Mouse (Mus musculus): Measurements from ENCODE around the gene Nrf1.
A peak's percentile ranks its signal among the peaks of the same experiment; 100 is the strongest.

The Nrf1 gene

GRCm38 (mm10) chr6:30078938-30079529, 31.2 kb downstream of the Nrf1 start:
- DNase-seq (ENCODE audit: low spot score in 2 of 2): no peak

GRCm38 (mm10) chr6:30081339-30081738, 33.6 kb downstream of the Nrf1 start:
- DNase-seq (ENCODE audit: low spot score in 2 of 2): peak in 1 of 2 experiments; percentile 54

GRCm38 (mm10) chr6:30083307-30083706, 35.5 kb downstream of the Nrf1 start:
- no peak for DNase-seq (ENCODE audit: low spot score in 2 of 2)

GRCm38 (mm10) chr6:30085351-30085750, 37.6 kb downstream of the Nrf1 start:
- DNase-seq (ENCODE audit: low spot score in 2 of 2): no peak

DNA sequence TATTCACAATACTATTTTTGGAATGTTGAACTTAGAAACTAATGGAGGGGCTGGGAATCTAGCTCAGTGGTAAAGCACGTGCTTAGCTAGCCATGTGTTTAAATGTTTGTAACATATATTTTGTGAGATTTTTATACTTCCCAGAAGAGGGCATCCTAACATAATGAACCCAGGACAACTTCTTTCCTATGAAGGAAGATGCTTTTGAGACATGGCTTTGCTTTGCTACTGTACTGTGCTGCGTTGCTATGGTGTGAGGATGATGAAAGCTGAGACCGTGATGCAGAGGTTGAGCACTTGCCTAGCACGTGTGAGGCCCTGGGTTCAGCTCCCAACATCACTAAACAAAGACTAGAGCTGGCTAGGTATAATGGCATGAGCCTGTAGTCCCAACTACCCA, 43.4 kb downstream of the Nrf1 start:
- DNase-seq (ENCODE audit: low spot score in 2 of 2): no peak

GRCm38 (mm10) chr6:30092816-30093215, 45.0 kb downstream of the Nrf1 start:
- no peak for DNase-seq (ENCODE audit: low spot score in 2 of 2)

GRCm38 (mm10) chr6:30101773-30102415, 54.1 kb downstream of the Nrf1 start:
- no peak for DNase-seq (ENCODE audit: low spot score in 2 of 2)

DNA sequence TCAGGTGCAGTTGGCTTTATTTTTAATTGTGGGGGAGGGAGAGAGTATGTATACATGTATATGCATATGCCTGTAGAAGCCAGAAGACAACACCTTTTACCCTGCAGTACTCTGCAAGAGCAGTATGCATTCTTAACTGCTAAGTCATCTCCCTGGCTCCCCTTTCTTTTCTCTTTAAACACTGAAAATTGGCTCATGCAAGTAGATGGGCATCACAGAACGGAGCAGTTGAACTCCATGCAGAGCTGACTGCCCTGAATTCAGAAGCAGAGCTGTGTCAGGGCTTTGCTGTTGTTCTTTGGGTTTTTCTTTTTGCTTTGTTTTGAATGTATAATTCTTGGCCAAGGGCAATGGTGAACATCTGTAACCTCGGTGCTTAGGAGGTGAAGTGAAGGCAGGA, 58.3 kb downstream of the Nrf1 start:
- DNase-seq (ENCODE audit: low spot score in 2 of 2): no peak

DNA sequence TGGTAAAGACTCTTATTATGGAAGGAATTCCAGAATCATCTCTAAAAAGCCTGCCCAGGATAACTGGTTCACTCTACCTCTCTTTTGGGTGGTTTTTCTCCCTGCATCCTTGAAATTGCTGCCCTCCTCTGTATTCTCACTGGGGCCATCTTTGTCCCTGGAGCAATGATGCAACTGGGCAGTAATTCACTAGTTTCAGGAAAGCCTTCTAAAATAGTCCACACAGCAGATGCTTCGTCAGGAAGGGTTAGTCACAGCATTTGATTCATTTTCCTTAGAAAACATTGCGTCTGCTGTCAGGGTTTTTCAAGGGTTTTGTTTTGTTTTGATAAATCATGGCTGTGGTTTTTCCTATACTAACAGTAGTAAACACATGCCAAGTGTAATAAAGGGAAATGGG, 59.7 kb downstream of the Nrf1 start:
- DNase-seq (ENCODE audit: low spot score in 2 of 2): no peak

- DNase-seq (ENCODE audit: low spot score in 2 of 2): no peak
Observed at GRCm38 (mm10) chr6:30109820-30110502, 62.2 kb downstream of the Nrf1 start.

DNA sequence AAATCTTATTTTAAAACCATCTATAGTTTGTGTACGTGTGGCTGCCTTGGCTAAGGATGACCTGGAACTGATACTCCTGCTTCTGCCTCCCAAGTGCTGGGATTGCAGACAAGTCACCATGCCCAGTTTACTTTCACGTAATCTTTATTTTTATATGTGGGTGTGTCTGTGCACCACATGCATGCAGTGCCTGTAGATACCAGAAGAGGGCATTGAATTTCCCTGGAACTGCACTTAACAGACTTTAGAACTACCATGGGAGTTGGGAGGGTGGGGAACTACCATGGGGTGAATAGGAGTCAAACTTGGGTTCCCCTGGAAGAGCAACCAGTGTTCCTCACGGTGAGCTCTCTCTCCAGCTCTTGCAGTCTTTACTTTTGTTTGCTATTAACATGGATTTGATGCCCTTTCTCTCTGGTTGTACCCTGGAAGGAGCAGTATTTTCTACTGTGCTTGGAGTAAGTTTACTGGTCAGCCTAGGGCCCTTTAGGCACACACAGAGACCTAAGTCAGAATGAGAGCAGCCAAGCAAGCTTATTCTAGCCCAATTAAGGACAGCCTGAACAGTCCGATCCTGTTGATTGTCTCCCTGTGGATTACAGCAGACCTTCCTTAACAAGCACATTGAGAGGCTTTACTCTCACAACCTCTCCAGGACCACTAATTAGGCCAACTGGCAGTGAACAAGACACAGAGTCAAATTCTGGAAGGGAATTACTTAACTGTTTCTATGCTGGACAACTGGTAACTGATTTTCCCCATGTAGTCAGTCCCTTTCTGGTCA, 64.8 kb downstream of the Nrf1 start:
- DNase-seq (ENCODE audit: low spot score in 2 of 2): no peak

GRCm38 (mm10) chr6:30114101-30114500, 66.3 kb downstream of the Nrf1 start:
- DNase-seq (ENCODE audit: low spot score in 2 of 2): peak in 1 of 2 experiments; percentile 27

DNA sequence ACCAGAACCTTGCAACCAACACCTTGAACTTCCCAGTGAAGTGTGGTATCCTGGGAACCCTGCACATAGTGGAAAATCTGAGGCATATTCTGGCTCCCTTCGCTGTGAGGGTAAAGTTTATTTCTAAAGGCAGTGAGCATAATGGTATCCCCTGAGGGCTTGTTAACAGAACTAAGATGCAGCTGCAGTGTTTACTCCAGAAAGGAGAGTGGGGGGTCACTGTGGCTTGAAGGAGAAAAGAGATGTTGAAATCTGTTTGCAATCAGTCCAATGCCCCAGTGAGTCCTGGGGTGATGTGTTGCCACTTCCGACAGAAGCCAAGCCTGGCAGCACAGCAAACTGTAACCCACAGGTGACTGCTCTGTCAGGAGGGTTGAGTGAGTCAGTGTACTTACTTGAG, 73.4 kb downstream of the Nrf1 start:
- no peak for DNase-seq (ENCODE audit: low spot score in 2 of 2)

GRCm38 (mm10) chr6:30121600-30121999, 73.8 kb downstream of the Nrf1 start:
- no peak for DNase-seq (ENCODE audit: low spot score in 2 of 2)

DNA sequence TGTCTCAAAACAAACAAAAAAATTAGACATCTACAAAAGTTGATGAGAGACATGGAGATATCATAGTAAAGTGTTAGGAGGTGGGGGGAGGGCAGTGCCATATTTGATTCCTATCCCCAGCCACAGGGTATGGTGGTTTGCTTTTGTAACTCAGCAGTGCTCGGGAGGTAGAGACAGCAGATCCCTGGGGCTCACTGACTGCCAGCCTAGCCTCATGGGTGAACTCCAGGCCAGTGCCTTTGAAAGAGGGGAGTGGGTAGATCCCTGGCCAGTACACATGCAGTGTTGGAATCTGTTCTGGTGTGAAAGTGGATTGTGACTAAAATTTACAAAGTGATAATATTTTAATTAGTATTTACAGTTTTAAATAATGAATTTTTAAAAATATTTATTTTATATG, 75.6 kb downstream of the Nrf1 start:
- DNase-seq (ENCODE audit: low spot score in 2 of 2): no peak

- DNase-seq (ENCODE audit: low spot score in 2 of 2): no peak
Observed at GRCm38 (mm10) chr6:30126060-30126459, 78.3 kb downstream of the Nrf1 start.

- no peak for DNase-seq (ENCODE audit: low spot score in 2 of 2)
Observed at GRCm38 (mm10) chr6:30126766-30127165, 79.0 kb downstream of the Nrf1 start.

DNA sequence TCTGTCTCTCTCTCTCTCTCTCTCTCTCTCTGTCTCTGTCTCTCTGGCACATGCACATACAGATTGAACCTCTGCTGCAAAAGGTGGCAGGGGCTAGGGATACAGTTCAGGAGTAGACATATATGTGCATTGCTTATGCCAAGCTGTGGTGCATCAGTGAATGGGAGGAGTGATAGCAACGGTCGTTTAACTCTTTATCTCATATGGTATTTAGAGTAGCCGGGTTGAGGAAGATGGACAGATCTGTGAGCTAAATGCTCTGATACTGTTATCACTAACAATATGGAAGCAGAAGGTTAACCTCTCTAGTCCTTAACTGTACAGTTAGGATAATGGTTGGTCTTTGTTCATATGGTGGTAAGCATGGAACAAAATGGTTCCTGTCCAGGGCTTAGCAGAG, 84.6 kb downstream of the Nrf1 start:
- no peak for DNase-seq (ENCODE audit: low spot score in 2 of 2)

DNA sequence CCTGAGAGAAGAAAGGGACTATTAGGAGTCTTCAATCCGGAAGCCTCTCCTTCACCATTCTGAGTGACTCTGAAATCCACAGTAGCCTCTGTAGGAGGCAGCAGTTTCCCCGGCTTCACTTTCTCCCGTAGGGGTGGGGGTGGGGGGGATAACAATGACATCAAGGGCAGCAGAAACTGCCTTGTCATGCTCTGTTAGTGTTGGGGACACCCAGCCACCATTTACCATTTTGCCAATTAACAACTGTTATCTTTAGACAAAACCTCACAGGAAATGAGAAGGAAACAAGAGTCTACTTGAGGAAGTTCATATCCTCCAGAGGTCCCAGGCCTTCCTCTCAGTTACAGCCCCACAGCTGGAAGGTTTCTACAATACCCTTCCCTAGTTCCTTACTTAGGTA, 87.8 kb downstream of the Nrf1 start:
- DNase-seq (ENCODE audit: low spot score in 2 of 2): no peak

GRCm38 (mm10) chr6:30137227-30137626, 89.4 kb downstream of the Nrf1 start:
- no peak for DNase-seq (ENCODE audit: low spot score in 2 of 2)

- DNase-seq (ENCODE audit: low spot score in 2 of 2): no peak
Observed at GRCm38 (mm10) chr6:30139329-30140045, 91.7 kb downstream of the Nrf1 start.

DNA sequence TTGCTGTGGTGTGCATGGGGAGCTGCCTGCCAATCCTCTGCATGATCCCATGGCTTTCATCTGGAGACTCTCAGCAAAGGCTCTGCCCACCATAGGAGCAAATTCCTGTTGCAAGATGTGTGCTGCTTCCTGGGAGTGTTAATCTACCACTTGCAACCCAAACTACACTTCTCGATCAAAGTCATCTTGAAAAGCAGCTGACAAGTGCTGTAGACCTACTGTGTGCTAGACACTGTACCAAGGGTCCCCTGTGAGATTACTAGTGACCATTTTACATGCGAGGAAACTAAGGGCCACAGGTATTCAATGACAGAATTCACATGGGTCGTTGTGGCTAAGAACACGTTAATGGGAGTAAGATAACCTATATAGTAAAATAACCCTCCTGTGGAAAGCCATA, 95.5 kb downstream of the Nrf1 start:
- DNase-seq (ENCODE audit: low spot score in 2 of 2): no peak
